In genomic region chr13:63572111-63572452, GRCm38 (mm10) we compare ENCODE assay signal across 8 mouse cellular contexts. TPM values are rescaled to one million over a fixed set of nuclear protein-coding genes. Genes with fewer than 3 reads are reported as not detected.
DNase-seq lines count a peak whose midpoint lies in the region; ATAC-seq and TF ChIP-seq lines count a peak whose summit lies in the region.

No protein-coding gene starts in this region.

- H3K9me3 ChIP-seq in heart, embryonic 16.5 days (replicated peaks; ENCODE audit: control insufficient read depth, low read length), result no peaks in the 10 kb centered on the region
- H3K9me3 ChIP-seq in forebrain, postnatal 0 days (ENCODE audit: low read length), result no peaks in the 10 kb centered on the region
- H3K9me3 ChIP-seq in midbrain, embryonic 10.5 days (replicated peaks), result no peaks in the 10 kb centered on the region

- H3K4me1 ChIP-seq in heart, embryonic 16.5 days (ENCODE audit: control insufficient read depth, insufficient read depth, low read length), result peaks cover 12% of the 10 kb centered on the region
- 0 out of 2 replicates have a peak, but pooled peaks cover 13% of the 10 kb centered on the region for H3K4me1 ChIP-seq in forebrain, postnatal 0 days (ENCODE audit: insufficient read depth)
- H3K4me1 ChIP-seq in midbrain, embryonic 10.5 days, result peaks cover 70% of the 10 kb centered on the region

- no peak for DNase-seq in heart, adult 18-20 months
- peak; percentile 9 for DNase-seq in R1 (ENCODE audit: low read depth, low spot score)
- DNase-seq in forebrain, postnatal 0 days, result no peak
- DNase-seq in midbrain, embryonic 10.5 days (ENCODE audit: low spot score), result no peak
- no peak for DNase-seq in frontal cortex, postnatal 25 days (ENCODE audit: low spot score in 2 of 2)
- DNase-seq in cerebellum, postnatal 10 days, result no peak
- DNase-seq in urinary bladder, adult 18-20 months (ENCODE audit: low spot score in 2 of 2), result no peak

- 3% methylated on average over 12 of the region's 12 CpGs for WGBS in heart, embryonic 16.5 days
- 4% methylated on average over 12 of the region's 12 CpGs for WGBS in forebrain, postnatal 0 days
- under 1% methylated on average over 12 of the region's 12 CpGs for WGBS in midbrain, embryonic 10.5 days

- H3K4me2 ChIP-seq in heart, embryonic 16.5 days (ENCODE audit: low read depth, low read length), result peak overlapping the region; percentile 100
- H3K4me2 ChIP-seq in forebrain, postnatal 0 days (ENCODE audit: low read depth), result peak overlapping the region; percentile 96

- H3K27me3 ChIP-seq in heart, embryonic 16.5 days (ENCODE audit: control insufficient read depth, insufficient read depth, low read length), result peaks cover 39% of the 10 kb centered on the region
- peaks cover 29% of the 10 kb centered on the region for H3K27me3 ChIP-seq in forebrain, postnatal 0 days (ENCODE audit: insufficient read depth, low read length)
- peaks cover 85% of the 10 kb centered on the region for H3K27me3 ChIP-seq in midbrain, embryonic 10.5 days (ENCODE audit: low read depth, poor library complexity, severe bottlenecking)

- TF ChIP-seq CTCF in forebrain, postnatal 0 days (IDR thresholded peaks at IDR 0.05; ENCODE audit: low read depth), result peak; percentile 5; the same call in 1 of the 2 replicates

- no peak overlapping the region for H3K27ac ChIP-seq in heart, embryonic 16.5 days (ENCODE audit: low read length)
- H3K27ac ChIP-seq in forebrain, postnatal 0 days (ENCODE audit: low read depth, low read length), result peak overlapping the region; percentile 70; the same call in 1 of the 2 replicates
- H3K27ac ChIP-seq in midbrain, embryonic 10.5 days (replicated peaks), result peak overlapping the region; percentile 99

- H3K9ac ChIP-seq in heart, embryonic 16.5 days (ENCODE audit: low read length), result peak overlapping the region; percentile 82
- H3K9ac ChIP-seq in forebrain, postnatal 0 days, result peak overlapping the region; percentile 73

- ATAC-seq in heart, embryonic 16.5 days (replicated peaks; ENCODE audit: extremely low read depth, insufficient read depth, low FRiP score), result no peak
- ATAC-seq in forebrain, postnatal 0 days, result peak; percentile 8

- peak overlapping the region; percentile 82 for H3K4me3 ChIP-seq in heart, embryonic 16.5 days (ENCODE audit: low read length)
- peak overlapping the region; percentile 76 for H3K4me3 ChIP-seq in forebrain, postnatal 0 days (ENCODE audit: low read depth, low read length)
- H3K4me3 ChIP-seq in midbrain, embryonic 10.5 days, result peak overlapping the region; percentile 100

- no peaks in the 10 kb centered on the region for H3K36me3 ChIP-seq in heart, embryonic 16.5 days (ENCODE audit: control insufficient read depth, insufficient read depth)
- no peaks in the 10 kb centered on the region for H3K36me3 ChIP-seq in forebrain, postnatal 0 days (ENCODE audit: insufficient read depth)
- H3K36me3 ChIP-seq in midbrain, embryonic 10.5 days, result no peaks in the 10 kb centered on the region

RNA-seq across cellular contexts. Expression of gene Ptch1, which starts 1.3 kb away (rescaled TPM):
- polyA plus RNA-seq in heart, embryonic 16.5 days (2015; fragmentation: Nextera tagmentation; extraction: Ambion mirVana), result 5.6 and 7.9 TPM in 2 replicates
- 10 to 100 TPM in 1 of 2 experiments, 1 to 10 TPM in 1; 9.8 to 10.1 TPM for total RNA-seq in heart, adult 18-20 months (2021)
- 11.7 and 26.5 TPM in 2 replicates for total RNA-seq in forebrain, postnatal 0 days (2014; rRNA removed)
- 2.7 and 4.8 TPM in 2 replicates for polyA plus RNA-seq in forebrain, postnatal 0 days (2015; fragmentation: Nextera tagmentation; extraction: Ambion mirVana)
- polyA plus RNA-seq in midbrain, embryonic 10.5 days (2016; fragmentation: Nextera tagmentation; extraction: Ambion mirVana), result 30.9 and 31.6 TPM in 2 replicates
